Mouse (Mus musculus): ENCODE data around the gene Tmem203.

Tmem203 gene

GRCm38 (mm10) chr2:25226864-25227263 lies 28.4 kb upstream of the Tmem203 start:
- CTCF ChIA-PET = interaction anchor here in 2 of 4 experiments (1.0 to 5.3 kb wide), 8 partner anchors 8 to 200 kb away, joined by 3 to 54 read pairs (median 16); partner anchors contain the start of genes AL732309.1 (in 1 of the 2), Cysrt1 (in 1 of the 2), Fam166a (in 1 of the 2) and Rnf208 (in 1 of the 2)
- POLR2A ChIA-PET = interaction anchor here in 3 of 4 experiments (0.7 to 75.9 kb wide), 23 partner anchors 1 to 292 kb away, joined by 3 to 2347 read pairs (median 6); partner anchors contain the start of genes AL732309.1 (in 3 of the 3), Slc34a3 (in 3 of the 3), Tmem203 (in 3 of the 3) and Tor4a (in 3 of the 3)

DNA sequence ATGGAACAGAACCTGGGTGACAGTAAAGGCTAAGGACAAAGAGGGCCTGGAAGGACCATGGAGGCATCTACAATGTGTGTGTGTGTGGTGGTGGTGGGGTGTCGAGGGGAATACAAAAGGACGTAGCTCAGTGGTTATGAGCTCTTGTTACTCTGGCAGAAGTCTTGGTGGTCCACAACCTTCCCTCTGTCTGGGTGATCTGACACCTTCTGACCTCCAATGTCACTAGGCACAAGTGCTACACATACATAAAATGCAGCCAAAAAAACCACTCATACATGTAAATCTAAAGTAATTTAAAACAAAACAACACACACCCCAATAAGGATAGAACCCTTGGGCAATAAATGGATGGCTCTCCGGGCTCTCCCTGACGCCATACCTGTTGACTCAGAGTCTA lies 27.8 kb upstream of the Tmem203 start:
- CTCF ChIA-PET = interaction anchor here (0.6 to 5.3 kb wide), 31 partner anchors 9 to 269 kb away, joined by 3 to 54 read pairs (median 7); partner anchors contain the start of genes Cysrt1 (in 3 of the 4), Rnf208 (in 3 of the 4), AL732309.1 (in 2 of the 4) and Rnf224 (in 2 of the 4)
- POLR2A ChIA-PET = interaction anchor here (0.5 to 75.9 kb wide), 34 partner anchors 0 to 1325 kb away, joined by 3 to 2347 read pairs (median 4); partner anchors contain the start of genes AL732309.1 (in 3 of the 4), Stpg3 (in 3 of the 4), Tmem203 (in 3 of the 4) and Anapc2 (in 2 of the 4)

DNA sequence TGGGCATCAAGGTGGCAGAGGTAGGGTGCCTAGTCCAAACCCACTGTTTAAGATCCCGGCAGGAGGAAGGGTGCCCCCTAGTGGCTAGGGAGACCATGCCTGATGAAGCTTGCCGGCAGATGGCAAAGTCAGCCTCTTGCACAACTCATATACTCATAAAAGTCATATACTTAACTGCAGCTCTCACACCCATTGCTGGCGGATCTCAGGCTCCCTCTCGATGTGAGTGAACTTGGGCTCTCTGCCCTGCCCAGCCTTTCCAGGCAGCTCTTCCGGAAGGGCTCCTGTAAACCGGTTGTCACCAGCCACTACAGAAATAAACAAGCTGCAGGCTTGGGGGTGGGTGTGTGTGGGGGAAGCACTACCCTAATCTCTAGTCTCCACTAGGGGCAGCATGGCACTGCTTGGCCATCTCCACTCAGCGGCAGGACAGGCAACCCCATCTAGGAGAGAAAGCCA lies 26.8 kb upstream of the Tmem203 start:
- ChIA-PET POLR2A (interaction anchor here (0.7 to 75.9 kb wide), 41 partner anchors 1 to 1324 kb away, joined by 3 to 2347 read pairs (median 4); partner anchors contain the start of genes Tprn (in 4 of the 4), AL732309.1 (in 3 of the 4), Tmem203 (in 3 of the 4) and Tor4a (in 3 of the 4)), CTCF (interaction anchor here (0.5 to 5.3 kb wide), 103 partner anchors 8 to 1231 kb away, joined by 3 to 54 read pairs (median 4); partner anchors contain the start of genes AL732309.1 (in 4 of the 4), Ssna1 (in 4 of the 4), Tor4a (in 4 of the 4) and Anapc2 (in 3 of the 4))

GRCm38 (mm10) chr2:25228995-25229530 lies 26.2 kb upstream of the Tmem203 start:
- CTCF ChIA-PET = interaction anchor here (0.5 to 5.3 kb wide), 87 partner anchors 8 to 294 kb away, joined by 3 to 54 read pairs (median 5); partner anchors contain the start of genes Tor4a (in 4 of the 4), AL732309.1 (in 3 of the 4), Cysrt1 (in 3 of the 4) and Nrarp (in 3 of the 4)
- POLR2A ChIA-PET = interaction anchor here (0.6 to 75.9 kb wide), 36 partner anchors 2 to 295 kb away, joined by 3 to 2347 read pairs (median 4); partner anchors contain the start of genes Tprn (in 4 of the 4), AL732309.1 (in 3 of the 4), Tmem203 (in 3 of the 4) and Tor4a (in 3 of the 4)

GRCm38 (mm10) chr2:25229582-25229981 lies 25.7 kb upstream of the Tmem203 start:
- ChIA-PET POLR2A (interaction anchor here in 3 of 4 experiments (0.6 to 75.9 kb wide), 11 partner anchors 2 to 322 kb away, joined by 3 to 2347 read pairs (median 10); partner anchors contain the start of genes AL732309.1 (in 2 of the 3), Anapc2 (in 2 of the 3), Cysrt1 (in 2 of the 3) and Fam166a (in 2 of the 3)), CTCF (interaction anchor here (1.1 to 5.3 kb wide), 12 partner anchors 10 to 171 kb away, joined by 4 to 54 read pairs (median 12); partner anchors contain the start of genes AL732309.1 (in 1 of the 4), Cysrt1 (in 1 of the 4), Fam166a (in 1 of the 4) and Nrarp (in 1 of the 4))

DNA sequence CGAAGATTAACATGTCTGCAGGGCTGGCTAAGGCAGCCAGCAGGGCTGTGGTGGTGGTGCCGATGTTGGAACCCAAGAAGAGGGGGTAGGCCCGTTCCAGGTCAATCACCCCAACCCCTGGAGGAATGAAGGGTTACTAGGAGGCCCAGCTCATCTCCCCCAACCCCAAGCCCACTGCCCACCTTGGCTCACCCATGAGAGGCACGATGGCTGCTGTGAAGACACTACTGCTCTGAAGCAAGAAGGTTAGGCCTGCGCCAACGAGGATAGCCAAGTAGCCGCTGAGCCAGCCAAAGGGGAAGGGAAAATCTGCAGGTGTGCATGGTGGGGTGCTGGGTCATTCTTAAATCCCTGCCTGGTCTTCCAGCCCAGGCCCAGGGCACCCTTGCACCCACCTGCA lies 24.7 kb upstream of the Tmem203 start:
- POLR2A ChIA-PET = interaction anchor here (0.5 to 75.9 kb wide), 13 partner anchors 3 to 137 kb away, joined by 3 to 2347 read pairs (median 7); partner anchors contain the start of genes Cysrt1 (in 3 of the 4), Rnf208 (in 3 of the 4), AL732309.1 (in 2 of the 4) and Anapc2 (in 2 of the 4)

DNA sequence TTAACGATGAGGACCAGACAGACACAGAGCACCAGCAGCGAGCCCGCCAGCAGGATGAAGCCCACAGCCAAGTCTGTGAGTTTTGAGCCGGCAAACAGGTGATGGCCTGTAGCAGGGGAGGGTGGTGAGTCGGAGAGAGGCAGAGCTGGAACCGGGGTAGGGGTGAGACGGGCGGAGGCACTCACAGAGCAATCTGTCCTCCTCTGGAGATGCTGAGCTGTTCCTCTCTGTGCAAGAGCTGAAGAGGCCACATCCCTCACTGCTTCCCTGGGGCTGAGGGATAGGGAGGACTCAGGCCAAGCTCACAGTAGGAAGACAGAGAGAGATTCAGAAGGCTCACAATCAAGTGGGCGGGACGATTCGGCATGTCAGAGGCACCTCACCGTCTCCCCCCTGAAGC lies 24.2 kb upstream of the Tmem203 start:
- POLR2A ChIA-PET = interaction anchor here (0.5 to 75.9 kb wide), 14 partner anchors 4 to 296 kb away, joined by 3 to 2347 read pairs (median 6); partner anchors contain the start of genes Cysrt1 (in 3 of the 4), Rnf208 (in 3 of the 4), AL732309.1 (in 2 of the 4) and Anapc2 (in 2 of the 4)
- CTCF ChIA-PET = interaction anchor here in 2 of 4 experiments (0.7 to 5.3 kb wide), 5 partner anchors 10 to 62 kb away, joined by 3 to 54 read pairs (median 5); partner anchors contain the start of genes Cysrt1 (in 1 of the 2), Rnf208 (in 1 of the 2) and Tmem203 (in 1 of the 2)

More for the DNA sequence above, 24.7 kb upstream of the Tmem203 start:
- CTCF ChIA-PET = interaction anchor here in 2 of 4 experiments (0.6 to 5.3 kb wide), 6 partner anchors 11 to 205 kb away, joined by 4 to 54 read pairs (median 14); partner anchors contain the start of genes Cysrt1 (in 1 of the 2), Rnf208 (in 1 of the 2), Tmem203 (in 1 of the 2) and Tor4a (in 1 of the 2)

GRCm38 (mm10) chr2:25233421-25233820 lies 21.8 kb upstream of the Tmem203 start:
- ChIA-PET POLR2A (interaction anchor here in 3 of 4 experiments (0.7 to 75.9 kb wide), 7 partner anchors 6 to 160 kb away, joined by 4 to 2347 read pairs (median 1600); partner anchors contain the start of genes AL732309.1 (in 2 of the 3), Anapc2 (in 2 of the 3), Cysrt1 (in 2 of the 3) and Fam166a (in 2 of the 3)), CTCF (interaction anchor here in 2 of 4 experiments (0.5 to 0.6 kb wide), 2 partner anchors 41 to 184 kb away, joined by 3 to 11 read pairs; no protein-coding TSS in a partner anchor)

- CTCF ChIA-PET = no interaction called here
- POLR2A ChIA-PET = interaction anchor here in 3 of 4 experiments (0.7 to 75.9 kb wide), 7 partner anchors 5 to 40 kb away, joined by 3 to 2347 read pairs (median 1600); partner anchors contain the start of genes Tubb4b (in 3 of the 3), AL732309.1 (in 2 of the 3), Anapc2 (in 2 of the 3) and Cysrt1 (in 2 of the 3)
These were observed 21.2 kb upstream of the Tmem203 start, which contains the start of gene Slc34a3 for GRCm38 (mm10) chr2:25234050-25234449. Slc34a3 (minus strand) TSS chr2:25234364.

DNA sequence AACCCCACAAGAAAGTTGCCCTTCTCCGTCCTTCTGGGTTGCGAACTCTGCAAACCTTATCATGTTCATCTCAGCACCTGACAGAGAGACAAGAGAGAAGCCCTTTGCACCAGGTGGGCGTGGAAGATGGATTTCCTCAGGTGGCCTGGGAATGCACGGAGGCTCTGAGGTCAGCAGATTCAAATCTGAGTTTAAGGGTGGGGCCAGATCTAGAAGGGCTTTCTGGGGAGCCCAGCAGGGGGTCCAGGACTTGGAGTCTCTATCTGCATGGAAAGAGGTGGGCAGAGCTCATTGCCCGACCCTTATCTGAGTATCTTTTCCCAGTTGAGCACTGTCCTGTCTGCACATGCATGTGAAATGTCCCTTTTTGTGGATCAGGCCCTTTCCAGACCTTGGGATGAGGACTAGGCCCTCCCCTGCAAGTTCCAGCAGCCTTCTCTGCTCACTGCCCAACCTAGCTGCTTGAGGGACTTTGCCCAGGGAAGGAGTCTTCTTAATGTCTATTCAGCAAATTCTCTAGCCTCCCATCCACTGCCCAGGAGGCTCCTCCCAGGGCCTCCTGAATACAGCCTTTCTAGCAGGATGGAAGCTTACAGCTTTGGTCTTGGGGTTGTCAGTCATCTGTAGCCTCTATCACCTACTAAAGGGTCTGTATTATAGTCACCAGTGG lies 20.6 kb upstream of the Tmem203 start:
- POLR2A ChIA-PET = interaction anchor here in 3 of 4 experiments (0.6 to 75.9 kb wide), 7 partner anchors 4 to 24 kb away, joined by 3 to 2347 read pairs (median 1600); partner anchors contain the start of genes Tubb4b (in 3 of the 3), AL732309.1 (in 2 of the 3), Anapc2 (in 2 of the 3) and Cysrt1 (in 2 of the 3)

DNA sequence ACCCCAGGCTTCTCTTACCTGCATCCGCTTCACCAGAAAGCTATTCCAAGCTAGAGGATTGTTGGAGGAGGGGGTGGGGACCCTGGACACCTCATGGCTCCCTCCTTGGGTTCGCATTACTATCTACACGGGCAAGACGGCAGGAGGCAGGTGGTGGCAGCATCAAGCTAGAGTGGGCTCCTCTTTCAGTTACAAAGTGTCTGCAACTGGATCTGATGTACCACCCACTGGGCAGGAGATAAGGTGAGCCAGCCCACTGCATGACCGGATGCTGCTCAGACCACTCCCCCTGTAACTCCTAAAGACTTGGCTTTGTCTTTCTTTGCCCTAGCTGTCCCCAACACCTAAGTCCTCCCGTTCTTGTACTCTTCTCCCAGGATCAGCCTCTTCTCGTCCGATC lies 18.6 kb upstream of the Tmem203 start, which contains the start of gene Rnf224:
TSS of gene Rnf224 (minus strand) at position 174 of the 400 bp plus-strand sequence.
- POLR2A ChIA-PET = interaction anchor here in 3 of 4 experiments (0.7 to 75.9 kb wide), 9 partner anchors 3 to 288 kb away, joined by 3 to 2347 read pairs (median 5); partner anchors contain the start of genes Tubb4b (in 3 of the 3), AL732309.1 (in 2 of the 3), Anapc2 (in 2 of the 3) and Cysrt1 (in 2 of the 3)
- CTCF ChIA-PET = interaction anchor here in 2 of 4 experiments (0.5 to 2.7 kb wide), 4 partner anchors 8 to 42 kb away, joined by 3 to 22 read pairs (median 6); partner anchors contain the start of gene Tprn (in 1 of the 2)

More for the DNA sequence above, 20.6 kb upstream of the Tmem203 start:
- CTCF ChIA-PET = interaction anchor here in 1 of 4 experiments (1.3 kb wide), 1 partner anchor 14 kb away, joined by 4 read pairs; no protein-coding TSS in a partner anchor

DNA sequence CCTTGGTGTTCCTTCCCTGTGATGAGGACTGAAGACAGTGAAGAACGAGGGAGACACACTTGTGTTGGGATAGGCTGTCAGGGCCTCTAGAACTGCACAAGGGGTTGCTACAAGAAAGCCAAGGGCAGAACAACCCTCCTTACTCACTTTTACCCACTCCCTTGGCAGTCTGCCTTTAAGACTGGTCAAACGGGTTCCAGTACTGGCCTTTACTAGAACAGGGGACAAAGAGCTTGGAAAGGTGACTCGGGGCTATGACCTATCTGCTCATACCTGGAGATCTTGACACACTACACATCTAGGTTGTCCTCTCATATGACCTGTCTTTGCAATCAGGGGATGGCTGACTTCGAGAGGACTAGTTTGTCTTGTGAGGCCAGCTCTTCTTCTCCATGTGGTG lies 17.7 kb upstream of the Tmem203 start:
- ChIA-PET CTCF (interaction anchor here in 2 of 4 experiments (1.3 to 2.7 kb wide), 4 partner anchors 9 to 25 kb away, joined by 5 to 22 read pairs (median 6); partner anchors contain the start of gene Tprn (in 1 of the 2)), POLR2A (interaction anchor here in 3 of 4 experiments (0.5 to 75.9 kb wide), 8 partner anchors 2 to 57 kb away, joined by 3 to 2347 read pairs (median 804); partner anchors contain the start of genes AL732309.1 (in 2 of the 3), Anapc2 (in 2 of the 3), Cysrt1 (in 2 of the 3) and Fam166a (in 2 of the 3))

- ChIA-PET CTCF (interaction anchor here in 2 of 4 experiments (1.3 to 2.7 kb wide), 2 partner anchors 10 kb away, joined by 5 to 22 read pairs; no protein-coding TSS in a partner anchor), POLR2A (interaction anchor here in 3 of 4 experiments (0.5 to 75.9 kb wide), 6 partner anchors 1 to 45 kb away, joined by 3 to 2347 read pairs (median 1600); partner anchors contain the start of genes AL732309.1 (in 2 of the 3), Anapc2 (in 2 of the 3), Cysrt1 (in 2 of the 3) and Fam166a (in 2 of the 3))
These were observed 17.1 kb upstream of the Tmem203 start for GRCm38 (mm10) chr2:25238106-25238505.

GRCm38 (mm10) chr2:25239766-25240165 lies 15.5 kb upstream of the Tmem203 start:
- CTCF ChIA-PET = interaction anchor here (0.9 to 4.7 kb wide), 8 partner anchors 9 to 137 kb away, joined by 3 to 54 read pairs (median 4); partner anchors contain the start of gene Tmem203 (in 1 of the 4)
- POLR2A ChIA-PET = interaction anchor here (0.6 to 75.9 kb wide), 25 partner anchors 10 to 337 kb away, joined by 3 to 2347 read pairs (median 5); partner anchors contain the start of genes Tmem203 (in 4 of the 4), Fam166a (in 2 of the 4), Nelfb (in 2 of the 4) and Rnf224 (in 2 of the 4)

DNA sequence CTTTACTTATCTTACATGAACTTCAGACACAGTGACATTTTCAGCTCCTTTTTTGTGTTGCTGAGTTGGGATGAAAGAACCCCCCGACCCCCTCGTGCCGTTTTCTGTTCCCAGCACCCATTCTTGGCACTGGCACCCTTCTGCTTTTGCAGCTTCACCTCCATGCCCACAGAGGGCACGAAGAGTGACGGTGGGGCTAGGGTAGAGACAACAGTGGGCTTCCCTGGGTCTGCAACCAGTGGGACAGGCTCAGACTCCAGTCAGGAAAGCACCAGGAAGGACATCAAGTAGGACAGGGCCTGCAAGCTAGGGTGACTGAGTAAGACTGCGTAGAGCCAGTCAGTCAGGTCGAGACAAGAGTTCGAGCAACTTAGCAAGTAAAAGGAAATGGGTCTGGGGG lies 14.9 kb upstream of the Tmem203 start:
- ChIA-PET CTCF (interaction anchor here (0.6 to 4.7 kb wide), 17 partner anchors 8 to 343 kb away, joined by 3 to 54 read pairs (median 5); partner anchors contain the start of genes Tmem203 (in 1 of the 4) and Tubb4b (in 1 of the 4)), POLR2A (interaction anchor here (0.5 to 75.9 kb wide), 53 partner anchors 8 to 733 kb away, joined by 3 to 2347 read pairs (median 4); partner anchors contain the start of genes Tmem203 (in 4 of the 4), Tor4a (in 3 of the 4), Tubb4b (in 3 of the 4) and Fam166a (in 2 of the 4))
